Mouse (Mus musculus) hindbrain, embryonic 12.5 days (tissue): Measurements from ENCODE around the gene Slc25a33. TPM values are rescaled to one million over a fixed set of nuclear protein-coding genes. Genes with fewer than 3 reads are reported as not detected.

Source experiments
- ATAC-seq: fragments of 200-750 bp; cut with Nextera tagmentation; 2 replicates; pipeline ENCODE4 v1.8.0; 2017; ENCODE audit warnings: moderate TSS enrichment; ENCODE audit not compliant: low FRiP score
- H3K27ac ChIP-seq: fragments of 300-500 bp; sonication (generic); 2 replicates; pipeline ENCODE4 v1.5.1; 2016; ENCODE audit warnings: mild to moderate bottlenecking
- H3K27me3 ChIP-seq: fragments of 300-500 bp; sonication (generic); 2 replicates; pipeline ENCODE4 v1.6.1; 2016; ENCODE audit warnings: mild to moderate bottlenecking
- H3K36me3 ChIP-seq: fragments of 300-500 bp; sonication (generic); 2 replicates; pipeline ENCODE4 v1.6.1; 2016; ENCODE audit warnings: mild to moderate bottlenecking
- H3K4me1 ChIP-seq: fragments of 300-500 bp; sonication (generic); 2 replicates; pipeline ENCODE4 v1.6.1; 2016
- H3K4me2 ChIP-seq: fragments of 300-500 bp; sonication (generic); replicated peaks from 2 replicates; pipeline ENCODE4 v1.6.1; 2016; ENCODE audit warnings: mild to moderate bottlenecking
- H3K4me3 ChIP-seq: fragments of 300-500 bp; sonication (generic); 2 replicates; pipeline ENCODE4 v1.5.1; 2016; ENCODE audit warnings: mild to moderate bottlenecking
- H3K9ac ChIP-seq: fragments of 300-500 bp; sonication (generic); 2 replicates; pipeline ENCODE4 v1.6.1; 2016; ENCODE audit warnings: mild to moderate bottlenecking, moderate library complexity
- H3K9me3 ChIP-seq: fragments of 300-500 bp; sonication (generic); replicated peaks from 2 replicates; pipeline ENCODE4 v1.6.1; 2016; ENCODE audit warnings: mild to moderate bottlenecking
- WGBS: fragments of 180-500 bp; shearing (Covaris S2); methylation state at CpG from one replicate; pipeline ENCODE4 v1.1.7; 2016; 5-methylcytosine and 5-hydroxymethylcytosine counted together
- polyA plus RNA-seq: library from polyadenylated mRNA; unstranded; fragments of >200 nt; fragmentation: Nextera tagmentation; extraction: Ambion mirVana; gene quantifications from 2 replicates; pipeline ENCODE4 v1.2.1, GENCODE M21; 2016

Slc25a33 gene
- polyA plus RNA-seq, 1 experiment from 2014 or later = 18.8 TPM

GRCm38 (mm10) chr4:149806699-149807381 lies 32.8 kb upstream of the Slc25a33 start:
- ATAC-seq = peak; percentile 72
- no peaks in the 10 kb centered on the region for H3K36me3 ChIP-seq
- no peaks in the 10 kb centered on the region for H3K9me3 ChIP-seq
- H3K27me3 ChIP-seq = peaks cover 32% of the 10 kb centered on the region
- no peak overlapping the region for H3K27ac ChIP-seq
- H3K4me3 ChIP-seq = no peak overlapping the region
- WGBS = 50% methylated on average over 19 of the region's 19 CpGs
- H3K9ac ChIP-seq = no peak overlapping the region
- no peak overlapping the region for H3K4me2 ChIP-seq
- H3K4me1 ChIP-seq = peaks cover 15% of the 10 kb centered on the region

- Histone ChIP-seq H3K4me3 (no peak overlapping the region), H3K4me2 (no peak overlapping the region; the same call in 1 of the 2 replicates), H3K27ac (no peak overlapping the region), H3K9me3 (no peaks in the 10 kb centered on the region), H3K4me1 (peaks cover 24% of the 10 kb centered on the region), H3K27me3 (peaks cover 6% of the 10 kb centered on the region; the same call in 1 of the 2 replicates), H3K36me3 (no peaks in the 10 kb centered on the region), H3K9ac (no peak overlapping the region)
- 24% methylated on average over 9 of the region's 9 CpGs for WGBS
- ATAC-seq = no peak
These were observed 28.2 kb upstream of the Slc25a33 start for GRCm38 (mm10) chr4:149802269-149802668.

GRCm38 (mm10) chr4:149800576-149800975 lies 26.5 kb upstream of the Slc25a33 start:
- no peak for ATAC-seq
- peaks cover 24% of the 10 kb centered on the region for H3K4me1 ChIP-seq
- no peak overlapping the region for H3K9ac ChIP-seq
- H3K9me3 ChIP-seq = no peaks in the 10 kb centered on the region
- no peak overlapping the region for H3K4me3 ChIP-seq
- 78% methylated on average over 2 of the region's 2 CpGs for WGBS
- H3K27me3 ChIP-seq = peaks cover 6% of the 10 kb centered on the region; the same call in 1 of the 2 replicates
- H3K36me3 ChIP-seq = no peaks in the 10 kb centered on the region
- no peak overlapping the region for H3K4me2 ChIP-seq
- no peak overlapping the region for H3K27ac ChIP-seq

DNA sequence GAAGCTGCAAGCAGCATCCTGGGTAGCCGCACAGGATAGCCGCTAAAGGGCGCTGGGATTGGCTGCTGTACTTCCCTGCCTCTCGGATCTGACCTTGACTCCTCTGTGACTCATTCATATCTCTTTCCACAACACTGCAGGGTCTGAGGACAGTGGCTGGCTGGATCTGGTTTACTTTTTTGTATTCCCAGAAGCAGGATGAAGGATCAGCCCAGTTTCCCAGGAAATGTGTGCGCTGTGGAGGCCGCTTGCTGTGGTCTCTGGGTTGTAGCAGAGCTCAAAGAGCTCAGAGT lies 26.0 kb upstream of the Slc25a33 start:
- Histone ChIP-seq H3K9ac (no peak overlapping the region), H3K9me3 (no peaks in the 10 kb centered on the region), H3K27me3 (peaks cover 6% of the 10 kb centered on the region; the same call in 1 of the 2 replicates), H3K36me3 (no peaks in the 10 kb centered on the region), H3K4me2 (no peak overlapping the region), H3K27ac (no peak overlapping the region), H3K4me3 (no peak overlapping the region), H3K4me1 (peaks cover 24% of the 10 kb centered on the region)
- ATAC-seq = no peak
- 90% methylated on average over 6 of the region's 6 CpGs for WGBS

DNA sequence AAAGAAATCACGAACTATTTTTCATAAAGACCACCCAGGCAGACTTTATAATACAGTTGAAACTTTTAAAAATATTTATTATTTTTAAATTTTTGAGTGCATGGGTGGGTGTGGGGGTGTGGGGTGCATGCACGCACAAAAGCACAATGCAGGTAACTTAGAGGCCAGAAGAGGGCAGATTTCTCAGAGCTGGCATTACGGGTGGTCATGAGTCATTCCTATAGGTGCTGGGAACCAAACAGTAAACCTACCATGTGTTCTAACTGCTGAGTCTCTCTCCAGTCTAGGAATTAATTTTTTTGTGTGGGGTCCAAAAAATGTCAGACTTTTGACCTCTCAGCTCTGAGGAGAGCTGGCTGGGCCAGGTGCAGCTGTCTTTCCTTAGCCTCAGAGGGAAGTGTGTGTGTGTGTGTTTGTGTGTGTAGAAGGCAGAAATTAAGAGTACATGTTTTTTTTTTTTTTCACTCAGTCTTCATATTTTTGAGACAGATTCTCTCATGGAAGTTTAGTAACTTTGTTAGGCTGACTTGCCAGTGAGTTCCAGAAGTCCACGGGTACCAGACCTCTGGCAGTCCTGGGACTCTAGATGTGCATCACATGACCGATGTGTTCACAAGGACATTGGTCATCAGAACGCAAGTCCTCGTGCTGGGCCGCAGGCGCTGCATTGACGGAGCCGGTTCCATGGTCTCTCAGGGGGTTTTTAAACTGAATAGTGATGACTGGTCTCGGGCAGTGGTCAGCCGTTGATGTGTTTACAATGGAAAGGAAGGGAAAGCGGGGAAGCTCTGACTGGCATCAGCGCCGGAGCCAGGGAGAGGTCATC lies 25.5 kb upstream of the Slc25a33 start:
- H3K36me3 ChIP-seq = no peaks in the 10 kb centered on the region
- no peaks in the 10 kb centered on the region for H3K9me3 ChIP-seq
- H3K4me3 ChIP-seq = no peak overlapping the region
- no peak overlapping the region for H3K27ac ChIP-seq
- WGBS = 76% methylated on average over 16 of the region's 16 CpGs
- H3K27me3 ChIP-seq = peaks cover 6% of the 10 kb centered on the region; the same call in 1 of the 2 replicates
- H3K4me2 ChIP-seq = no peak overlapping the region
- H3K9ac ChIP-seq = no peak overlapping the region
- ATAC-seq = no peak
- peaks cover 24% of the 10 kb centered on the region for H3K4me1 ChIP-seq

- ATAC-seq = peak; percentile 51; the same call in 1 of the 2 replicates
- peaks cover 24% of the 10 kb centered on the region for H3K4me1 ChIP-seq
- no peak overlapping the region for H3K9ac ChIP-seq
- H3K27ac ChIP-seq = no peak overlapping the region
- no peaks in the 10 kb centered on the region for H3K36me3 ChIP-seq
- no peaks in the 10 kb centered on the region for H3K9me3 ChIP-seq
- H3K4me3 ChIP-seq = no peak overlapping the region
- H3K27me3 ChIP-seq = no peaks in the 10 kb centered on the region
- H3K4me2 ChIP-seq = no peak overlapping the region
- 17% methylated on average over 7 of the region's 7 CpGs for WGBS
These were observed 24.7 kb upstream of the Slc25a33 start for GRCm38 (mm10) chr4:149798684-149799309.

DNA sequence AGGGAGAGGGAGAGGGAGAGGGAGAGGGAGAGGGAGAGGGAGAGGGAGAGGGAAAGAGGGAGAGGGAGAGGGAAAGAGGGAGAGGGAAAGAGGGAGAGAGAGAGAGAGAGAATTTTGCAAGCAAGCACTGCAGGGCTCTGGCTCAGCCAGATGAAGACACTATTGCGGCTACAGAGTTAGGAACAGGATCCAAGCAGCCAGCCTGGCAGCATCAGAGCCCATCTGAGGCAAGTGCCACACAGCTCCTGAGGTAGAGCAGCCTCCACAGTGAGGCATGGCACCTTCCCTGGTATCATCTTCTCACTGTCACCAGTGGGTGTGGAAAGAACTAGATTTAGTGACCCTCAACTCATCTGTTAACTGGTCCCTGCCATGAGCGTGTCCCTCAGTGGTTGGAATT lies 24.0 kb upstream of the Slc25a33 start:
- Histone ChIP-seq H3K4me2 (no peak overlapping the region), H3K4me1 (peaks cover 24% of the 10 kb centered on the region), H3K9ac (no peak overlapping the region), H3K27me3 (no peaks in the 10 kb centered on the region), H3K27ac (no peak overlapping the region), H3K4me3 (no peak overlapping the region), H3K9me3 (no peaks in the 10 kb centered on the region), H3K36me3 (no peaks in the 10 kb centered on the region)
- WGBS = 45% methylated on average over 2 of the region's 2 CpGs
- ATAC-seq = no peak

DNA sequence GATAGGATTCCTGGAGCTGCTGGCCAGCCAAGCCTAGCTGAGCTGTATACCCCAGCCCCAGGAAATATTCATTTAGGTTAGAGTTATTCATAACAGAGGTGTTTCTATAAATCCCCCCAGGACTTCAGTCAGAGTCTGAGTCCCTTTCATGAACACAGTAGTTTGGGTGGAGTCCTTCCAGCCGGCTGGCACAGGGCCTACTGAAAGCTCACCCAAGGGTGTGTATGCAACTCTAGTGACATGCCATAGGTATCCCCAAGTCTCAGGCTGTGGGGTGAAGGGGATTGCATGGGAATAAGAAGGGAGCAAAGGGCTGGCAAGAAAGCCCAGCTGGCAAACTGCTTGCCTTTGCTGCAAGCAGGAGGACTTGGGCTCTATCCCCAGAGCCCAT lies 23.1 kb upstream of the Slc25a33 start:
- Histone ChIP-seq H3K27ac (no peak overlapping the region), H3K9me3 (no peaks in the 10 kb centered on the region), H3K9ac (no peak overlapping the region), H3K4me2 (no peak overlapping the region), H3K27me3 (no peaks in the 10 kb centered on the region), H3K4me3 (no peak overlapping the region), H3K36me3 (no peaks in the 10 kb centered on the region), H3K4me1 (peaks cover 22% of the 10 kb centered on the region)
- no peak for ATAC-seq
- WGBS = 82% methylated on average over 1 of the region's 1 CpGs

- H3K27me3 ChIP-seq = no peaks in the 10 kb centered on the region
- H3K9me3 ChIP-seq = no peaks in the 10 kb centered on the region
- H3K4me1 ChIP-seq = peaks cover 20% of the 10 kb centered on the region
- no peak for ATAC-seq
- H3K9ac ChIP-seq = no peak overlapping the region
- no peak overlapping the region for H3K27ac ChIP-seq
- WGBS = 84% methylated on average over 14 of the region's 14 CpGs
- H3K4me3 ChIP-seq = no peak overlapping the region
- H3K4me2 ChIP-seq = no peak overlapping the region
- no peaks in the 10 kb centered on the region for H3K36me3 ChIP-seq
These were observed 22.6 kb upstream of the Slc25a33 start for GRCm38 (mm10) chr4:149796567-149797219.

DNA sequence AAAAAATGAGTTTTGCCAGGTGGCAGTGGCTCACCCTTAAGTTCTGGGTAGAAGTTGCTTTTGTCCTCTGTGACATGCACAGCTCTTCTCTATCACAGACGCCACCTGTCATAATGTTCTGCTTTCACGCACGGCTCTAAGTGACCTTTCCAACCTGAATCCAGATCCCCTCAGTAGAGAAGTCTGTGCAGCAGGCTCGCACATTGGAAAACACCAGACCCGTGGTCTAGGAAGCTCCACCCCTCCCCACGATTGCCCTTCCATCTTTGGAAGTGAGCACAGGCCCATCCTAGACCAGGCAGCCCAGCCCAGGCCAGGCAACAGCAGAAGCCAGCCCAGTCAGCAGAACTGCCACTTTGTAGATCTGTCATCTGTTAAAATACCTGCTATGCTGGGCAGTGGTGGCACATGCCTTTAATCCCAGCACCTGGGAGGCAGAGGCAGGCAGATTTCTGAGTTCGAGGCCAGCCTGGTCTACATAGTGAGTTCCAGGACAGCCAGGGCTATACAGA lies 20.9 kb upstream of the Slc25a33 start:
- H3K36me3 ChIP-seq = no peaks in the 10 kb centered on the region
- H3K27ac ChIP-seq = no peak overlapping the region
- no peak overlapping the region for H3K9ac ChIP-seq
- ATAC-seq = no peak
- H3K4me2 ChIP-seq = no peak overlapping the region
- 88% methylated on average over 7 of the region's 7 CpGs for WGBS
- no peak overlapping the region for H3K4me3 ChIP-seq
- H3K9me3 ChIP-seq = no peaks in the 10 kb centered on the region
- H3K4me1 ChIP-seq = peaks cover 17% of the 10 kb centered on the region
- no peaks in the 10 kb centered on the region for H3K27me3 ChIP-seq

DNA sequence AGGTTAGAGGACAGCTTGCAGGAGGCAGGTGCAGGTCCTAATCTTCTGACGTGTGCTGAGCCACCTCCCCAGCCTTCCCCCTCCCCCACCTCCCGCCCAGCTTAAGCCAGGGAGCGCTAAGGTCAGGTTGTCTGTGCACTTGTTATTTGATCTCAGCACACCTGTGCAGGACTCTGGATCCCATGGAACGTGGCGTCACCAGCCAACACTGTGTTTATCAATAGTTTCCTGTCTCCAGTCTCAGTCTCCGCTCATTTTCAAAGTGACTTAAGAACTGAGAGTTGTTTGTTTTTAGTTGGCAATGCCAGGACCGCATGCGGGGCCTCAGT lies 19.9 kb upstream of the Slc25a33 start:
- Histone ChIP-seq H3K9ac (no peak overlapping the region), H3K4me3 (no peak overlapping the region), H3K4me2 (no peak overlapping the region), H3K4me1 (peaks cover 15% of the 10 kb centered on the region), H3K9me3 (no peaks in the 10 kb centered on the region), H3K36me3 (no peaks in the 10 kb centered on the region), H3K27ac (no peak overlapping the region), H3K27me3 (no peaks in the 10 kb centered on the region)
- ATAC-seq = no peak
- 62% methylated on average over 7 of the region's 8 CpGs for WGBS
